Mouse (Mus musculus) heart, embryonic 14.5 days (tissue): Measurements from ENCODE around the gene Mmp27. TPM values are rescaled to one million over a fixed set of nuclear protein-coding genes. Genes with fewer than 3 reads are reported as not detected.

Experiments used
- ATAC-seq: fragments of 200-750 bp; cut with Nextera tagmentation; 2 replicates; pipeline ENCODE4 v1.8.0; 2017; ENCODE audit warnings: low read depth, moderate TSS enrichment; ENCODE audit not compliant: insufficient number of reproducible peaks, insufficient read depth, low FRiP score
- H3K27ac ChIP-seq, 2 experiments: fragments of 200-500 bp in 1 of 2; fragments of 300-500 bp in 1 of 2; sonication (generic) in 1 of 2; replicated peaks in 1 of 2; 2 replicates each; pipeline ENCODE4 v1.5.1; 2012 to 2014; ENCODE audit warnings: low read depth in 2 of 2, low read length in 2 of 2, control low read depth in 1 of 2, mild to moderate bottlenecking in 1 of 2, mixed read lengths in 1 of 2; ENCODE audit not compliant: control insufficient read depth in 1 of 2, insufficient read depth in 1 of 2
- H3K27me3 ChIP-seq: fragments of 300-500 bp; sonication (generic); 2 replicates; pipeline ENCODE4 v1.6.1; 2014; ENCODE audit warnings: mild to moderate bottlenecking, low read length, control low read depth; ENCODE audit not compliant: control insufficient read depth, insufficient read depth
- H3K36me3 ChIP-seq: fragments of 300-500 bp; sonication (generic); 2 replicates; pipeline ENCODE4 v1.6.1; 2014; ENCODE audit warnings: mild to moderate bottlenecking, control low read depth, low read length, mixed read lengths; ENCODE audit not compliant: control insufficient read depth, insufficient read depth
- H3K4me1 ChIP-seq, 2 experiments: fragments of 200-500 bp in 1 of 2; fragments of 300-500 bp in 1 of 2; sonication (generic) in 1 of 2; 2 replicates each; pipeline ENCODE4 v1.6.1; 2012 to 2014; ENCODE audit warnings: low read length in 2 of 2, control low read depth in 1 of 2, mixed read lengths in 1 of 2; ENCODE audit not compliant: control insufficient read depth in 2 of 2, insufficient read depth in 2 of 2
- H3K4me2 ChIP-seq: fragments of 300-500 bp; sonication (generic); 2 replicates; pipeline ENCODE4 v1.6.1; 2014; ENCODE audit warnings: mild to moderate bottlenecking, low read length
- H3K4me3 ChIP-seq, 2 experiments: fragments of 200-500 bp in 1 of 2; fragments of 300-500 bp in 1 of 2; sonication (generic) in 1 of 2; 2 replicates each; pipeline ENCODE4 v1.5.1; 2012 to 2014; ENCODE audit warnings: low read length in 2 of 2, mild to moderate bottlenecking in 2 of 2, control low read depth in 1 of 2, low read depth in 1 of 2, moderate library complexity in 1 of 2; ENCODE audit not compliant: control insufficient read depth in 1 of 2, insufficient read depth in 1 of 2
- H3K9ac ChIP-seq: fragments of 300-500 bp; sonication (generic); 2 replicates; pipeline ENCODE4 v1.6.1; 2014; ENCODE audit warnings: mild to moderate bottlenecking, low read length
- H3K9me3 ChIP-seq: fragments of 300-500 bp; sonication (generic); 2 replicates; pipeline ENCODE4 v1.6.1; 2016; ENCODE audit warnings: low read length, control low read depth; ENCODE audit not compliant: control insufficient read depth
- WGBS: fragments of 180-500 bp; shearing (Covaris S2); extraction: QIAGEN DNeasy Blood & Tissue Kit; methylation state at CpG from one replicate; pipeline ENCODE4 v1.1.7; 2014; 5-methylcytosine and 5-hydroxymethylcytosine counted together
- polyA plus RNA-seq: library from polyadenylated mRNA; unstranded; fragments of >200 nt; fragmentation: Nextera tagmentation; extraction: Ambion mirVana; gene quantifications from 2 replicates; pipeline ENCODE4 v1.2.1, GENCODE M21; 2014

Gene Mmp27
- polyA plus RNA-seq, 1 experiment from 2014 or later, result not detected

DNA sequence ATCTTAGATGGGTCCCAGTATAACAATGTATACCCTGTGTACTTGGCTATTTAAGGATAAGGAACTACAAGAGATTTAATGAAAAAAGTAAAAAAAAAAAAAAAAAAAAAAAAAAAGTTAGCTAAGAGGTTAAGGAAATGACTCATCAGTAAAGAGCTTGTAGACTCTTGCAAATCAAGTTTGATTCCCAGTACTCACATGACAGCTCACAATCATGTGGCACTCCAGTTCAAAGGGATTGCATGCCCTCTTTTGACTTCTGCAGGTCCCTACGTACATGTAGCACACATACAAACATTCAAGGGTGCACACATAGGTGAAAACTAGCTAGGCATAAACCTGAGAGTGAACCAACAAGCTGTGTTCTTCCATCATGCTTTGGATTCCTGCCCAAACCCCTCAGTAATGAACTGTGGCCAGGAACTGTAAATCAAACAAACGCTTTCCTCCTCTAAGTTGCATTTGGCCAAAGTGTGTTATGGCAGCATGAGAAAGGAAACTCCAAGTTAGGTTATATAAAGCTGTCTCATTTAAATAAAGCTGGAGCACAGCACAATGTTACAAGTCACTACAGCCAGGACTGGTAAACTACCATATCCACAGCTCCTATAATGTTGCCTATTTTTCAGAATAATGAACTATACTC, 1.6 kb downstream of the Mmp27 start:
- Histone ChIP-seq H3K4me3 (no peak overlapping the region), H3K9me3 (no peaks in the 10 kb centered on the region), H3K4me1 (no peaks in the 10 kb centered on the region; a peak in 1 of 4 replicates), H3K9ac (no peak overlapping the region), H3K27ac (no peak overlapping the region), H3K36me3 (no peaks in the 10 kb centered on the region), H3K4me2 (no peak overlapping the region), H3K27me3 (no peaks in the 10 kb centered on the region)
- ATAC-seq, result no peak
- 78% methylated on average over 2 of the region's 2 CpGs for WGBS

DNA sequence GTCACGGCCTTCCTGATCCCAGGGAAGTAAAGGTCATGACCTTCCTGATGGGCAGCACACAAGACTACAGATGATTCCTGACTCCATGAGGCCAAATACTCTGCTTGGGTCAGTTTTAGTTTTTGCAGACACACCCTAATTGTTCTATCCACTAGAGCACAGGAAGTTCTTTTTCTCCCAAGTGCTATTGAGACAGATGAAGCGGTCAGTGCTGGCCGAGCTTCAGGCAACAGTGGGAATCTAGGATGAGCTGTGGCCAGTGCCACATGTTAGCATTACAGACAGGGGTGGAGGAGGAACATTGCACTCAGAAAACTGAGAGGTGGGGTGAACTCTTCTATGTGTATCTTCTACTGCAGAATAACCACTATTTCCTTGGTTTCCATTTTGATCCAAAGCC, 4.3 kb downstream of the Mmp27 start:
- Histone ChIP-seq H3K4me3 (no peak overlapping the region), H3K9me3 (no peaks in the 10 kb centered on the region), H3K9ac (no peak overlapping the region), H3K4me2 (no peak overlapping the region), H3K27ac (no peak overlapping the region), H3K27me3 (no peaks in the 10 kb centered on the region), H3K4me1 (no peaks in the 10 kb centered on the region; a peak in 1 of 4 replicates), H3K36me3 (no peaks in the 10 kb centered on the region)
- ATAC-seq, result no peak
- WGBS, result 82% methylated on average over 3 of the region's 3 CpGs

DNA sequence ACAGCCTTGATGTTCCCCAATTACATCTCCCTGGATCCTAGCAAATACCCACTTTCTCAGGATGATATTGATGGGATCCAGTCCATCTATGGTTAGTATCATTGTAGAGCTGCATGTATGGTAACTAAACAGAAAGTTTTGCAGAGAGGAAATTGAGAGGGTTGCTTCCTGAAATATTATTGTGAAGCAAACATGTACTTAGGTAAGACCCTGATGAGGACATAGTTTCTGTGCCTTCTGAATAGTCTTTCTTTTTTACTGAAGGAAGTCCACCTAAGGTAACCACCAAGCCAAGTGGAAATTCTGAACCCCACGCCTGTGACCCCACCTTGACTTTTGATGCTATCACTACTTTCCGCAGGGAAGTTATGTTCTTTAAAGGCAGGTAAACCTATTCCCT, 6.2 kb downstream of the Mmp27 start:
- Histone ChIP-seq H3K27ac (no peak overlapping the region), H3K27me3 (no peaks in the 10 kb centered on the region), H3K4me1 (no peaks in the 10 kb centered on the region; a peak in 1 of 4 replicates), H3K4me2 (no peak overlapping the region), H3K36me3 (no peaks in the 10 kb centered on the region), H3K9me3 (no peaks in the 10 kb centered on the region), H3K9ac (no peak overlapping the region), H3K4me3 (no peak overlapping the region)
- no peak for ATAC-seq
- WGBS, result 80% methylated on average over 2 of the region's 2 CpGs

DNA sequence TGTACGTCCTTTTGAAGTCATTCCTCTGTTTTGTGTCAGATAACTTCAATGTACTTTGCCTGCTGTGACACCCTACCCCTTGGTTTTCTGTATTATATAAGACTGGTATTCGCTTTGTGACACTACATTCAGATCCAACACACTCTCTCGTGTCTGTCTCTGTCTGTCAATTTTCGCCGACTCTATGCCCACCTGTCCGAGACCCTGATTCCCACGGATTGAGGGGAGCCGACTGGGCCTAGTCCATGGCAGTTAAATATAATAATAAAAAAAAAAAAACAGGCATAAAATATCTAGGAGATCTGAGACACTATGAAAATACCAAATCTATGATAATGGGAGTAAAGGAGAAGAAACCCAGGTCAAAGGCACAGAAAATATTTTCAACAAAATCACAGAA, 18.9 kb downstream of the Mmp27 start:
- no peak for ATAC-seq
- no peak overlapping the region for H3K27ac ChIP-seq
- 67% methylated on average over 8 of the region's 8 CpGs for WGBS

DNA sequence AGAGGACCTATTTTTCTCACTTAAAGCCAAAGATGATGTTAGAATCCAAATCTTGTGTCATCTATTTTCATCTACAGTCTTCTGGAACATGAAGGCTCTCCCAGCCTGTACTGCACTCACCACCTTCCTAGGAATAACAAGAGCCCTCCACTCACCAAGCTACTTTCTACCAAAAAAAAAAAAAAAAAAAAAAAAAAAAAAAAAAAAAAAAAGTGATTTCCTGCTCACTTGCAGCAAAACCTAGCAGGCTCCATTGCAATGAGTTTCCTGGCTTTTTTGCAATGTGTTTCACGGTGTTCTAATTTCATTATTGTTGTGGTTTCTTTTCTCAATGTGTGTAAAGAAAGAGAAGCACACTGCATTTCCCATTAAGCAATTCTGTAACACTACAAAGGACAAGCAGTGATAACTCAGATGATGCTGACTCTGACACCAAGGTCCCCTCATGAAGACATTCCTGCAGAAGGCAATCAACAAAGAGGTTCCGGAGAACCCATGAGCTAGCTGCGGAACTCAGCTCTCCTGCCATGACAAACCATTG, 22.1 kb downstream of the Mmp27 start:
- no peak for ATAC-seq
- H3K36me3 ChIP-seq, result no peaks in the 10 kb centered on the region
- no peak overlapping the region for H3K9ac ChIP-seq
- WGBS, result 86% methylated on average over 3 of the region's 3 CpGs
- no peaks in the 10 kb centered on the region for H3K9me3 ChIP-seq
- H3K27ac ChIP-seq, result no peak overlapping the region
- H3K4me1 ChIP-seq, result 0 out of 4 replicates have a peak, but pooled peaks cover 0 to 3% of the 10 kb centered on the region in 2 experiments
- no peak overlapping the region for H3K4me2 ChIP-seq
- H3K27me3 ChIP-seq, result no peaks in the 10 kb centered on the region
- no peak overlapping the region for H3K4me3 ChIP-seq

More for the DNA sequence above, 18.9 kb downstream of the Mmp27 start:
- H3K27me3 ChIP-seq, result no peaks in the 10 kb centered on the region
- H3K4me3 ChIP-seq, result no peak overlapping the region
- no peaks in the 10 kb centered on the region for H3K36me3 ChIP-seq
- no peak overlapping the region for H3K9ac ChIP-seq
- no peaks in the 10 kb centered on the region for H3K9me3 ChIP-seq
- H3K4me2 ChIP-seq, result no peak overlapping the region
- H3K4me1 ChIP-seq, result 0 out of 4 replicates have a peak, but pooled peaks cover 0 to 3% of the 10 kb centered on the region in 2 experiments

DNA sequence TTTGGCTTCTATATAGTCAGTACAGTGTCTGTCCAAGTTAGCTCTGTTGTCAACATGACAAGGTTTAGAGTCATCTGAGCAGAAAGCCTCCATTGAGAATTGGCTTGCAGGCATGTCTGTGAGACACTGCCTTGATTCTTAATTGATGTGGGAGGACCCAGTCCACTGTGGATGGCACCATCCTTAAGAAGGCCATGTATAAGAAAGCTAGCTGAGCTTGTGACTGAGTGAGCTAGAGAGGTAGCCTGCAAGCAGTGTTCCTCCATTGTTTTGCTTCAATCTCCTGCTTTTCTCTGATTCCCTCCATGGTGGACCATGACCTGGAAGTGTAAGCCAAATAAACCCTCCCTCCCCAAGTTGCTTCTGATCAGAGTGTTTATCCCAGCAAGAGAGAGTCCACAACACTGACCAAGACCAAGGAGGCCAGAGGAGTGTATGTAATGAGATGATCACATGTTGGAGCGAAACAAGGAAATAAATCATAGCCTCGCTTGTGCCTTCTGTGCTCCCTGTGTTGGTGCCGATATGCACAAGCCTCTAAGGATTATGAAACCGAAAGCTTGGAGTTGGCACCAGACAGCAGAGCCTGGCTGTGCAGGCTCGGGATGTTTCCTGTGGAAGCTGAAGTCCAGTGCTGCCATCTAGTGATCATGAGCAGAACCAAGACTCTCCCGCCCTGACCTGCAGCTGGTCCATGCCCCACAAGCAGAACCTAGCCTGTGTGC, 23.8 kb downstream of the Mmp27 start:
- peak overlapping the region; percentile 64 for H3K4me2 ChIP-seq
- no peaks in the 10 kb centered on the region for H3K9me3 ChIP-seq
- peak overlapping the region; percentile 64 for H3K9ac ChIP-seq
- H3K36me3 ChIP-seq, result no peaks in the 10 kb centered on the region
- H3K27me3 ChIP-seq, result no peaks in the 10 kb centered on the region
- peak; percentile 77 for ATAC-seq
- no peak overlapping the region for H3K27ac ChIP-seq
- WGBS, result 8% methylated on average over 6 of the region's 6 CpGs
- 0 out of 4 replicates have a peak, but pooled peaks cover 0 to 3% of the 10 kb centered on the region in 2 experiments for H3K4me1 ChIP-seq
- H3K4me3 ChIP-seq, result peak overlapping the region; percentile 33 to 48

DNA sequence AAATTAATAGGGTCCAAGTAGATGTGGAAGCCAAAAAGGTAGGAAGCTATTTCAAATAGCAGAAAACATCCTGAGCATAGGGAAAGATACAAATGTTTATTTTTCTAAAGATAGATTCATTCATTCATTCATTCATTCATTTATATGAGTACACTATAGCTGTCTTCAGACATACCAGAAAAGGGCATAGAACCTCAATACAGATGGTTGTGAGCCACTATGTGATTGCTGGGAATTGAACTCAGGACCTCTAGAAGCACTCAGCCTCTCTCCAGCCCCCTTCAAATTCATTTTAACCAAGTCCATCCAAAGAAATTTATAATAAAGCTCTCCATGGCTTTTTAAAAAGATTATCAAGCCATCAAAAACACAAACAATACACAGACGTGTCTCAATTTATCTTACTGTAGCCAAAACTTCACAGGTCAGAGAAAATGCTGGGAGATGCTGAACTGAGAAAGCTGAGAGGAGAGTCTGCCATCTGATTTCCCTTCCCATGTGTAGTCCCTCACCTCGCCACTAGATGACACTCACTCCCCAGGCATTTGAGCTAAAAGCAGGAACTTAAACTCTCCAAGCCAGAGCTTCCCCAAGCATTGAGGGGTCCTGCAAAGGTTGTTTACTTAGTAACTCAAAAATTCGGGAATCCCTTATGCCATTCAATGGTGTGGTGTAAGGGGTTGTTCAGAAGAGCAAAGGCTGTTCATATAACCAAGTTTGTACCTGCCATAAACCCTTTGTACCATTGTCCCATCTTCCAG, 32.0 kb downstream of the Mmp27 start:
- H3K27me3 ChIP-seq, result no peaks in the 10 kb centered on the region
- H3K4me1 ChIP-seq, result no peaks in the 10 kb centered on the region
- no peak overlapping the region for H3K27ac ChIP-seq
- no peak overlapping the region for H3K4me2 ChIP-seq
- no peaks in the 10 kb centered on the region for H3K9me3 ChIP-seq
- H3K4me3 ChIP-seq, result no peak overlapping the region
- ATAC-seq, result no peak
- 4% methylated on average over 3 of the region's 3 CpGs for WGBS
- no peaks in the 10 kb centered on the region for H3K36me3 ChIP-seq
- no peak overlapping the region for H3K9ac ChIP-seq
